Mouse (Mus musculus) brain, embryonic 14.5 days (tissue): ENCODE data around the gene Egln2.

Experiments
- CTCF ChIP-seq: fragments of 200-500 bp; IDR thresholded peaks from 2 replicates; pipeline ENCODE4 v1.5.1; 2012; ENCODE audit warnings: inconsistent platforms, mild to moderate bottlenecking, moderate library complexity, borderline replicate concordance; ENCODE audit not compliant: insufficient read depth, insufficient read length; ENCODE audit errors: extremely low read depth
- POLR2A ChIP-seq: fragments of 200-500 bp; IDR thresholded peaks from 2 replicates; pipeline ENCODE4 v1.6.1; 2012; ENCODE audit warnings: mild to moderate bottlenecking, inconsistent platforms, borderline replicate concordance; ENCODE audit not compliant: poor library complexity, insufficient read depth, insufficient read length, severe bottlenecking; ENCODE audit errors: extremely low read depth

- TF ChIP-seq CTCF (no peak), POLR2A (no peak)
Measured at GRCm38 (mm10) chr7:27179217-27179918, 12.8 kb upstream of the Egln2 start.
